Mouse (Mus musculus) cerebellum, postnatal 36 days (tissue): Measurements from ENCODE around the gene Ccdc158.

Experiments used
- DNase-seq, 2 experiments: peaks; one replicate each; pipeline ENCODE4 v3.0.0; 2021 to 2022; ENCODE audit warnings: mixed read lengths in 2 of 2

The Ccdc158 gene

GRCm38 (mm10) chr5:92674859-92675573 lies at the start of gene Ccdc158:
Gene Ccdc158, minus strand, starts transcription at chr5:92675271.
- DNase-seq, result peak in 1 of 2 experiments; percentile 35

DNA sequence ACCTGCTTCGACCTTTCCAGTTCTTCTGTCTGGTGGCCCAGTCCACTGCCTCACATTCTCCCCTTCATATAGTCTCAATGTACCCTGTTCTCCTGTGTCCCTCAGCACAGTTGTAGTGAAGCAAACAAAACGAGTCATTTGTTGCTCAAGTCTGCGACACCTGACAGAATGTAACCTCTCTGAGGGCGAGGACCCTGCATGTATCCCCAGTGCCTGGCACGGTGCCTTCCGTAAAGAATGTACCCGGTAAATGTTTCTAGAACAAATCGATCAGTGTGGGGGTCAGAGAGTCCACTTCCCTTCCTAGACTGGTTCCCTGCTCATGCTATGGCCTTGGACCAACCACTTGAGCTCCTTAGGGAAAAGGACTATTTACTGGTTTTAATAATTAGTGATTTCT lies 46.5 kb upstream of the Ccdc158 start:
- DNase-seq, result no peak

- no peak for DNase-seq
Observed at GRCm38 (mm10) chr5:92718856-92719255, 43.8 kb upstream of the Ccdc158 start.

DNA sequence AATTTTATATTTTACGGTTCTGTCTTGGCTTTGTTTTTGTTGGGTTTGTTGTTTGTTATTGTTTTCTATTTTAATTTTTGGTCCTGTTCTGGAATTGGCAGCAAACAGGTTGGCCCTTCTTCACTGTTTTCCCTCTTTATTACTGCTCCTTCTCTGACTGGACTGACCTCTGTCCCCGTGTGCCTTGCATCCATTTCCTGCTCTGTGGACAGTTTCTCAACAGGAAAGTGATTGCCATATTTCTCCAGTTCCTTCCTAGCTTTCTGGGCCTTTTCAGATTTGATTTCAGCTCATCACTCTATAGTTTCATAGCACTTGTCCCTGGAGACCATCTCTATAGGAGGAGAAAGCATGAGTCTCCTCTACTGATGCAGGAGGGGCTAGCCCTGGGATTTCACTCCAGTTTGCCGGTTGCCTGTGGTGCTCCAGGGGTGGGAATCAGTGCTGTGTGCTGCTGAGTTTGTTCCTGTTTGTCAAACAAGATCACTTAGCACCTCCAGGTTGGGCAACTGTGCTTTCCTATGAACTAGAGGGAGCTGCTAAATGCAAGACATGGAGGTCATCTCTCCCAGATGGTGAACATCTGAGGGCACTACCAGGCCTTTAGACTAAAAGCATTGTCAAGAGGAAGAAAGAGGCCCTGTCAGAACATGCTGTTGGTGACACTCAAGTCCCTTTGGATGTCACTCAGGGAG lies 42.7 kb upstream of the Ccdc158 start:
- DNase-seq, result no peak

- DNase-seq, result no peak
Observed at GRCm38 (mm10) chr5:92715890-92716289, 40.8 kb upstream of the Ccdc158 start.

DNA sequence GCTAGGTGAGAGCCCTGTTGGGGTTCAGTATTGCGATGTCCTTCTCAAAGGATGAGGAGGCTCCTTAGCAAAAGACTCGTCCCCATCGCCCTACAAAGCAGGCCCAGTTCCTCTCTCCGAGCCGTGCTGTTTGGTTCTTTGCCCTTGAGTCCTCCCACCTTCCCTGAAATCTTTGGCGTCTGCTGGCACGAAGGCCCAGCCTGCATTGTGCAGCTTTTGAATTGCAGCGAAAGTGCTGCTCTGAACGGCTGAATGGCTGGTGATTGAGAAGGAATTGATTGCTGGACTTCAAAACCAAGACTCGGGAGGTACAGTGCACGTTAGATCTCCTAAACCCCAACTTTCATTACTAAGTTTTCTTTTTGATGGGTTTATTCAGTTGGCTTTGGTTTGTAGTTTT lies 40.2 kb upstream of the Ccdc158 start:
- no peak for DNase-seq

DNA sequence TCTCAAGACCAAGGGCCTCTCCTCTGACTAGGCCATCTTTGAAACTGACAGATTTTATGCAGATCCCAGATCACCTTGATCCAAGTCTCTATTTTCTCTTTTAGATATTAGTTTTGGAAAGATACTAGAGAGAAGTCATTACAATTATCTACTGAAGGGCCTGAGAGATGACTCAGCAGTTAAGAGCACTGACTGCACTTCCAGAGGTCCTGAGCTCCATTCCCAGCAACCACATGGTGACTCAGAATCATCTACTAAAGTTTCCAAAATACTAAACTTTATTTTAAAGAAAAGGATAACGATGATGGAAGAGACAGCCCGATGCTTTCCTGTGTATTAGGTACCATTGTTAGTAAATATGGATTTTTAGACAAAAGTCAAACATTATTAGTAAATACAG lies 39.8 kb upstream of the Ccdc158 start:
- no peak for DNase-seq

DNA sequence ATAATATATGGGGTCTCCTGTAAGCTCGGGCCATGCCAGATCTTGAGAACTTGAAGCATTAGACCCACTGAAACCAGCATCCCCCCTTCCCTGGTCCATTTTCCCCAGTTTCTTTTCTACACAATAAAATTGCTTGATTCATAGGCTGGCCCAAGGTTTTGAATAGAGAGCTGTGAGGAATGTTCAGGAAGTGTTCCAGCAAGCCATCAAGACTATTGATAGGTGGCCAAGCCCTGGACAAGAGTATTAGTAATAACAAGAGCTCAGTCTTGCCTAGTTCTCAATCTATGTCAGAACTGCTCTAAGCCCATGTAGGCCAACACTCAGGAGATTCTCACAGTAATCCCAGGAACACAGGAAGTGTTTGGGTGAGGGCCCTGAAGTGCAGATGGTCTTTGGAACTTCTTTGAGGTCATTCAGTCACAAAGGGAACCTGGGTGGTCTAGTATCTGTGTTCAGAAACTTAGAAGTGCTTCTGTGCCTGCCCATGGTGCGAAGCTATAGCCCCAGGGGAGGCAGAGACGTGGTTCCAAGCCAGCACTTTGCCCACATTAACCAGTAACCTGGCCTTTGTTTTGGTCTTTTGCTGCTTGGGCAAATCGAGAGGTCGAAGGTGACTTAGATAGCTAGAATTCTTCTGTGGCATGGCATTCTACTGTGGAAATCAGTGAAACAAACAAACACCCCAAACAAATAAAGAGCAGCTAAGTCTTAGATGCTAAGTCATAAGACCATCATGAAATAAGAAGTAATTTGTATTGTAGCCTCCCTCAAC lies 37.7 kb upstream of the Ccdc158 start:
- no peak for DNase-seq

DNA sequence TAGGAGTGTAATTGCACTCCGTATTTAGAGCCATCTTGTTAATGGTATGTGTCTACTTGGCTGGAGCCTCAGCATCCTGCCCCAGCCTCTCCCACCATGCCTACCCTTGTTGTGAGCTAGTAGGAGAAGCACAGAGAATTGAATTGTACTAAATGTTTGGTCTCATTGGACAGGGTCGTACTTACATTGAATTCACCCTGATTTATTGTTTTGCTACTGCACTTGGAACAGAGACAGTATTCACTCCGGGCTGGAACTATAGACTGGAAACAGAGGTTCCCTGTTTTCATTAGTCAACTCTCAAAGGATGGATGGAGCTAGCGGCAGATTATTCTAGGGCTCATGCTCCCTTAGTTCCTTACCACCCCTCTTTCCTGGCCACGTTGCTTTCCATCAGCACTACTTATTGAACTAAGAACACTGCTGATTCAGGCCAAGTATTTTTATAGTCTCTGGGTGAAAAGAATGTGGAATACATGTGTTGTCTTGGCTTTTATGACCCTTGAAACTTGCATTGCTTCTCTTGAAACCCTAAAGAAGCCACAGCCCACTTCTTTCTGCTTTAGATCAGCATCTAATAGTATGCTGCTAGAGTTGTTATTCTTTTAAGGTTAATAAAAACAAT lies 36.7 kb upstream of the Ccdc158 start:
- no peak for DNase-seq

DNA sequence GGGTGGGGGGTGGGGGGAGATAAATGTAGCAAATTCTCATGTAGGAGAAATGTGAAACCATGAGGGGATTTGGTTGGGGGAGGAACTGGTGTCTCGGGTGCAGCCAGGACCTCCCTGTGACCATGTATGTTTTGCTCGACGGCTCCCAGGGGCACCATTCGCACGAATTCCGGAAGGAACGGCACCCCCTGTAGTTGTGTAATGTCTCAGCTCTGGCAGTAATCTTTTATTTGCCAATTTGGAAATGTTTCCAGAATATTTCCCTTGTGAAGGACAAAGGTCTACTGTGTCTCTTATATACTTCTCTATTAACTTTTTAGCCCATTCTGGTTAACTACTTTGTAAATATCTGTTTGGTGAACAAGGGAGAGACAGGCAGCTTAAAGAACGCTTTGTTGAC lies 35.7 kb upstream of the Ccdc158 start:
- DNase-seq, result no peak

DNA sequence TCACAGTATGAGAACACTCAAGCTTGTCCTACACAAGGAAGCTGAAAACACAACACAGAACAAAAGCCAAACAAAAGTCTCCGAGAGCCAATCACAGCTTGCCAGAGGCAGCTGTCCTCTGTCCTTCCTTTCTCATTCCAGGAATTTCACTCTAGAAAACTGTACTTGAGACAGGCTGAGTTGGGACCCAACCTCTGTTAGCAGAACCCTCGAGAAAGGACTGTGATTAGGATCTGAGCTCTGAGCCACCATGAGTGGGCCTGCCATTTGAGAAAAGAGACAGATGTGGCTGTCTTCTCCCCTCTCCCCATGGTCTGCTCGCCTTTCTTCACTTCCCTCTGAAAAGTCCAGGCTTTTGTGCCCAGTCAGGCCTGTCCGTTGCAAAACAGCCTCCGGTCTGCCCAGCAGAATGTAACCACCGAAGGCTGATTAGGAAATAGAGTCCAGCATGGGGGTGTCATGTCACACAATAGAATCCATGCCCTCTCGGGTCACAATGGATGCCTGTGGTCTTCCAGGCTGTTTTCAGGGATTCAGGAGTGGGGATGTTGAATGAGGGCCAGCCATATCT lies 32.9 kb upstream of the Ccdc158 start:
- DNase-seq, result no peak

DNA sequence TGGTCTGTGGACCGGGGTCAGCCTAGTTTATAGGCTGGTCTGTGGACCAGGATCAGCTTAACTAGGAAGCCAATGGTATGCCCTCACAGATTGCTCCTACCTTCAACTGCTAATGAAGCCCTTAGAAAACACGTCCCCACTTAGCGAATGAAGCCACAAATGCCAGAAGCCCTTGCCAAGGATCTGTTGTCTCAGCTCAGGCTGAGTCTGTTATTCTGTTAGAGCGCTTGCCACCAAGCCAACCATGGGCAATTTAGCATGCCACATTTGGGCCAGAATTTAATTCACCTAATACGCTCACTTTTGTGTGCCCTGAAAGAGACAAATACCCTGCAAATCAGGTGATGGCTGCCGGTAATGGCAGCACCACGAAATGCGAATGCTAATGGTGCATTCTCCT lies 28.6 kb upstream of the Ccdc158 start:
- no peak for DNase-seq

DNA sequence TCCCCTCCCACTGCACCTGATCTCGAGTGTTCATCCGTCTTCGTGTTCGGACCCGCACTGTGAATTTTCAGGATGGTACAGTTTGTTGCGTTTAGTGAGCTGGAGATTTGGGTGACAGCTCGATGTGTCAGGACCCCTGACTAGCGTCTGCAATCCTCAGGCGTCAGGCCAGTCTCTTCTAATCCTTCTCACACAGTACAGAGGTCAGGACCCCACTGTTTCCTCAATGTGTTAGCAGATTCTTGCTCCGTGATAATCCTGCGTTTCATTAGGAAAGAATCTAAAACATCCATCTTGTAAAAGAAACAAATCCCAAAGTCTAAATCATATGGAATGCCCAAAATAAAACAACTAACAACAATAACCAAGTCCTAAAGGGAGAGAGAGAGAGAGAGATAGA lies 26.7 kb upstream of the Ccdc158 start:
- DNase-seq, result no peak

DNA sequence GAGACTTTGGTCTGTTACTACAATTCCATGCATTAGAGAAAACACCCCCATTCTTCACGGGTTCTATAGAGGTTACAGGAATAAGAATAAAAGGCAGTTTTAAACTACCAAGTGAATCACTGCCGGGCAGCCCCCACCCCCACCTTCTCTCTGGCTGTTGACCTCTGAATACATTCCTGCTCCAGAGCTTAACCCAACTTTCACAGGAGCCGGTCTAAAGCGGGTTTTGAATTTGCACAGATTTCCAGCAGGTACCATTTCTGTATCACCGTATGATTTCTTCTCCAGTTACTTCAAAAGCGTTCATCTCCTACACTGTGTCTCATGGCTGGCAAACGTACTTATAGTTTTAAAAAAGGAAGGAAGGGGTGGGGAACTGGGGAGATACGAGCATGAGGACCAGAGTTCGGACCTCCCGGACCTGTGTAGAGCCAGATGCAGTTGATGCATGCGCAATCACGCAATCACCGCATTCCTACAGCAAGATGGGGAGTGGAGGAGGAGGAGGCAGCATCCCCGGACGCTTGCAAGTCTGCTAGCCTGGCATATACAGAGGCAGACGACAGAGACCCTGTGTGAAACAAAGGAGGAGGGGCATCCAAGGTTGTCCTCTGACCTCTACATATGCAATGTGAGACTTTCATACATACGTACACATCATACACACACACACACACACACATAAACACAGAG lies 23.9 kb upstream of the Ccdc158 start:
- DNase-seq, result no peak

- no peak for DNase-seq
Observed at GRCm38 (mm10) chr5:92698131-92698836, 23.2 kb upstream of the Ccdc158 start.

DNA sequence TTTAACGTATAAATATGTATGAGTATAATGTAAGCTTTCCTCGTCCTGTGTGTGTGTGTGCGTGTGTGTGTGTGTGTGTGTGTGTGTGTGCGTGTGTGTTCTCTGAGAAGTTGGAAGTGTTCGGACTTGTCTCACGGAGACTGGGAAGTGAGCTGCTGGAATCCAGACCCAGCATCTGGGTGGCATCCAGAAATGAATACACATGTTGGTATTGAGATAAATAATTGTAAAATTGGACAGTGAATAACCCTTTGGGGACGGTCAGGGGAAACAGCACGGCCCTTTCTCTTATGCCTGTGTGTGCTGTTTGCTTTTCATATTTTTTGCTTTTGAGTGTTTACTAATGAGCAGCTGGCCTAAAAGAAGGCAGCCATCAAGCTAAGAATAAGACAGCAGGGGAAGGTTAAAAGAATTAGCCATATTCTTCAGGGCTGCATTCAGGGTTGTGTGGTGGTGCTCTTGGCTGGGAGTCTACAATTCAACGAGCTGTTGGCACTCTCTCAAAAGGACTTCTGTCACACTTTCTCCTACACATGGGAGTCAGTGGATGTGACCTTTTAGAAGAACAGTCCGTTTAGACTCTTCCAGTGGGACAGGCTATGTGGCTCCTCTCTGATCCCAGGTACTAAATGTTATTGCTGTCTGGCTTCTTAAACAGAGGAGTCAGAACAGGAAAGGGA lies 19.4 kb upstream of the Ccdc158 start:
- no peak for DNase-seq

GRCm38 (mm10) chr5:92693744-92694143 lies 18.7 kb upstream of the Ccdc158 start:
- no peak for DNase-seq

DNA sequence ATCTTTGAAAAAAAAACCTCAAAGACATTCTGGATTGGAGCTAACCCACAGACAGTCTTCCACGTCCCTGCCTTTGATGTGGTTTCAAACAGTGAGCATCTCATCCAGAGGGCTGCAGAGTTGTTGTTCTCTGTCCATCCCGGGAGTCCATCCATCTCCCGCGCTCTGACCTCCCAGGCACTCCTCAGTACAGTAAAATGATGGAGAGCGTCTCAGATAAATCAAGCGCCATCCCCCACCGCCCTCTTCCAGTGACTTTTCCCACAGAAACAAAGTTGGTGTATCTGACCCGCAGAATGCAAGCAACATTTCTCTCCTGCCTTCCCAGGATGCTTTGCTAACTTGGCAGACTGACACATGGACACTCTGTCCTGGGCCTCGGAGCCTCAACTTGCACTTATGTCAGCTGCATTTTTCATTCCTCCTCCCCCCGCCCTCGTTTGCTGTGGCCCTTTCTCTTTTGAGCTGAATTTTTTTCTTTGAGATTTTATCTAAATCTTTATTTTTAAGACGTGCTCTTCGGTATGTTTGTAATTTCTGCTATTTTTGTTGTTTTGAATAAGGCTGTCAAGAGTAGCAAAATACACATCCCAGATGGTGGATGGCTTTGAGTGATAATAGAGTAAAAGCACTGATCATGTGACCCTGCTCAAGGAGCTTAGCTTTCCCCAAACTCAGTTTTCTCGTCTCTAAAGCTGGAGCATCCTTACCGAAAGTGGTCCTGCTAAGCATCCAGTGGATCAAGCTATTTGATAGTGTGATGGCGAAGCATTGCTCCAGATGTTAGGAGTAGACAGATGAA lies 17.3 kb upstream of the Ccdc158 start:
- DNase-seq, result no peak

GRCm38 (mm10) chr5:92688569-92688968 lies 13.5 kb upstream of the Ccdc158 start:
- no peak for DNase-seq

- no peak for DNase-seq
Observed at GRCm38 (mm10) chr5:92688124-92688523, 13.1 kb upstream of the Ccdc158 start.
